Mouse (Mus musculus) bone marrow, adult 2 months (tissue): ENCODE results near the gene Camk2n2. TPM values are rescaled to one million over a fixed set of nuclear protein-coding genes. Genes with fewer than 3 reads are reported as not detected.

ENCODE experiments used
- H3K27ac ChIP-seq: fragments of 200-500 bp; 2 replicates; pipeline ENCODE4 v1.5.1; 2012; ENCODE audit warnings: low read depth, mild to moderate bottlenecking, control low read depth, inconsistent platforms, low read length; ENCODE audit not compliant: control insufficient read depth, poor library complexity, insufficient read depth
- H3K4me1 ChIP-seq: fragments of 200-500 bp; 2 replicates; pipeline ENCODE4 v1.6.1; 2011; ENCODE audit warnings: low read length; ENCODE audit not compliant: control insufficient read depth, insufficient read depth
- H3K4me3 ChIP-seq: fragments of 200-500 bp; replicated peaks from 2 replicates; pipeline ENCODE3; 2011; ENCODE audit warnings: mild to moderate bottlenecking, low read depth, low read length, control low read depth; ENCODE audit not compliant: control insufficient read depth
- CTCF ChIP-seq: fragments of 200-500 bp; IDR thresholded peaks from 2 replicates; pipeline ENCODE4 v1.5.1; 2011; ENCODE audit warnings: low read length, control low read depth; ENCODE audit not compliant: control insufficient read depth, insufficient read depth
- POLR2A ChIP-seq: fragments of 200-500 bp; IDR thresholded peaks from 2 replicates; pipeline ENCODE4 v1.6.1; 2011; ENCODE audit warnings: low read depth, mild to moderate bottlenecking, control low read depth, low read length, borderline replicate concordance; ENCODE audit not compliant: control insufficient read depth
- WGBS: fragments of 180-500 bp; shearing (Covaris S2); methylation state at CpG from one replicate; pipeline ENCODE4 v1.1.7; 2018; 5-methylcytosine and 5-hydroxymethylcytosine counted together
- polyA plus RNA-seq: library from polyadenylated mRNA; stranded (reverse); fragments of >200 nt; gene quantifications from 2 replicates; pipeline ENCODE4 v1.2.4, GENCODE M21; 2011; ENCODE audit warnings: low replicate concordance; ENCODE audit not compliant: missing spikeins, insufficient read depth, insufficient read length

Gene Camk2n2
- polyA plus RNA-seq, 1 experiment: not detected

- no peak overlapping the region for H3K27ac ChIP-seq
- TF ChIP-seq CTCF (peak; percentile 63), POLR2A (no peak)
- no peak overlapping the region for H3K4me3 ChIP-seq
- no peaks in the 10 kb centered on the region for H3K4me1 ChIP-seq
- 2% methylated on average over 8 of the region's 8 CpGs for WGBS
These were observed 21.1 kb upstream of the Camk2n2 start for GRCm38 (mm10) chr16:20642161-20642560.

DNA sequence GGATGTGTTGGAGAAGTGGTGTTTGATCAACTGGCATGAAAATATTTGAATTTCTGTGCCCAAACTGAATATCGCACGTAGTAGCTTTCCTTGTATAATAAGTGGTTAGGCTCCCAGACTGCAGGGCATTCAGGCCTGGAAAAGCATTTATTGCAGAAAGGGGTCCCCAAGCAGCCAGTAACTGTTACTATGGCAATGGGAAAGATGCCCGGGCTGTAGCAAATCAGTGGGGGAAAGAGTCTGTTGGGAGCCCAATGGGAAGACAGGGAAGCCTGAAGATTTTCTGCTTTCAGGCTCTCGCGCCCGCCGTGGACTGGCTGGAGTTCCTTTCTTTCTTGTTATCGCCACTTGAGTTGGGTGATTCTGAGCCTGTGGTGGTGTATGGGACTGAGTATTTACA, 17.3 kb upstream of the Camk2n2 start:
- Histone ChIP-seq H3K4me3 (no peak overlapping the region), H3K4me1 (no peaks in the 10 kb centered on the region), H3K27ac (no peak overlapping the region)
- TF ChIP-seq POLR2A: no peak
- no peak for TF ChIP-seq CTCF
- 77% methylated on average over 8 of the region's 8 CpGs for WGBS

DNA sequence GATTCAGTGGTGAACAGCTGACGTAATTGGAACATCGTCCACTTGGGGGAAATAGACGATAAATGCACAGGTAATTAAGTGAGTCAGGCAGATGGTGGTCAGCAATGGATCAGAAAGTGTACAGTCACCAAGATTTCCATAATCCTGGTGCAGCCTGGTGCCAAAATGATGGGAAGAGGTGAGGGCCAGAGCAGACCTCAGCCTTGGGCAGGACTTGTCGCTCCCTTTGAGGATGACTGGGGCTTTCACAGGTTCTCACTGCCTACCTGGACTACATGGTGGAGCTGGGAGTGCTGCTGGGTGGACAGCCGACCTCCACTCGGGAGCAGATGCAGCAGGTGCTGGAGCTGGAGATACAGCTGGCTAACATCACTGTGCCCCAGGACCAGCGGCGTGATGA, 16.3 kb upstream of the Camk2n2 start:
- 72% methylated on average over 8 of the region's 8 CpGs for WGBS
- Histone ChIP-seq H3K4me3 (no peak overlapping the region), H3K4me1 (no peaks in the 10 kb centered on the region), H3K27ac (no peak overlapping the region)
- TF ChIP-seq POLR2A: no peak
- no peak for TF ChIP-seq CTCF

DNA sequence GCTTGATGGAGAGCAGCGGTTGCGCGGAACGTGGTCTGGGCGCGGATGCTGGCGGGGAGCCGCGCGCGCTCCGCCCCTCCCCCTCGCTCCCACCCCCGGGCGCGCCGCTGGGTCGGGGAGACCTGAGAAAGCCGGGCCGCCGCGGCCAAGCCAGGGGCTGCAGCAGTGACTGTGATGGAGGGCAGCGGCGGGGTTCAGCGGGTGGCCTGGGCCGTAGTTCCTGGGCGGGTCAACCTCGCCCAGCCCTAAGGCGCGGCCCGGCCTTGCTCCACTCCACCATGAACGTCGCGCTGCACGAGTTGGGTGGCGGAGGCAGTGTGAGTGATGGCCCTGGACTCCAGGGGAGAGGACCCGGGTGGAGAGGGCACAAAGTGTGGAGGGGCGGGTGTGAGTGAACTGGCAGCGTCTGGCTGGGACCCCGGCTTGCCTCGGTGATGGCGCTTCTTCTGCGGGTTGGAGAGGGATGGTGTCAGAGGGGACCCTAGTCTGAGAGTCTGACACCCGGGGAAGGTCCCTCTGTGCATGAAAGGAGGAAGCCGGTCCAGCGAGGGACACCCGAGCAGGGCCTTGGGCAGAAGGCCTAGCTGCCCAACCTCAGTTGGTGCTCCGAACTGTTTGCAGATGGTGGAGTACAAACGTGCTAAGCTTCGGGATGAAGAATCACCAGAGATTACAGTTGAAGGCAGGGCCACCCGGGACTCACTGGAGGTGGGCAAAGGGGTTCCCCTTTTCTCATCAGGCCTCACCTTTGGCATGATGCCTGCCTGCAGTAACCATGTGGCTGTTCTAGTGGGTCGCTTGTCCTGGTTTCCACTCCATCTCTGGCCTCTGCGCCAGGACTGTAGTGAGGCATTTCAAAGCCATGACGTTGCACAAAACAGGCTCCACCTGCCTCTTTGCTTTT, 8.9 kb upstream of the Camk2n2 start, which contains the start of gene Ece2:
Ece2 (plus strand) TSS at position 98 of the 904 bp plus-strand sequence.
- no peak within 1 kb of the TSS for H3K27ac ChIP-seq
- H3K4me1 ChIP-seq: no peaks in the 10 kb centered on the region
- H3K4me3 ChIP-seq: no peak within 1 kb of the TSS
- no peak for TF ChIP-seq CTCF
- 10% methylated on average over 54 of the region's 54 CpGs for whole genome bisulfite sequencing

DNA sequence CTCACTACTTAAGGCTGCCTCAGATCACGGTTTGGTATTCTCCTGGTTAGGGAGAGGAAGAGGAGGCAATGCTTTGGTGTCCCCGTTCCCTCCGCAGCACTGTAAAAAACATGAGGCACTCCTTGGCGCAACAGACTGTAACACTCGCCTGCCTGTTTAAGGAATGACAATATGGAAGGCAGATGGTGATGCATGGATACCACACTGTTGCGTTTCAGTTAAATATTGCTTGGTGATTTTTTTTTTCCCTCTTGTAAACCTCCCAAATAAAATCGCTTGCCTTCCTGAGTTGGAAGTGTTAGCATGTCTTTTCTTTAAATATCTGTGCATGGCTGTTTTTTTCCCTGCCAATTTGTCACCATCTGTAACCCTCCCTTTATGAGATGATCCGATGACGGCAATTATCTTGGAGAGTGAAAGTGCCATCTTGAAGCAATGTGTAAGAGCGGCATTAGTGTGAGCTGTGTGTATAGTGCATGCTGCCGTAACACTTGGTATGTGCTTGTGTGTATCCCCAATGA, 7.8 kb upstream of the Camk2n2 start:
- H3K4me1 ChIP-seq: no peaks in the 10 kb centered on the region
- TF ChIP-seq CTCF (no peak), POLR2A (no peak)
- 71% methylated on average over 11 of the region's 11 CpGs for WGBS
- H3K27ac ChIP-seq: no peak overlapping the region
- no peak overlapping the region for H3K4me3 ChIP-seq

- Histone ChIP-seq H3K4me3 (no peak overlapping the region), H3K4me1 (no peaks in the 10 kb centered on the region; the same call in 1 of the 2 replicates), H3K27ac (no peak overlapping the region)
- 49% methylated on average over 2 of the region's 2 CpGs for WGBS
- no peak for TF ChIP-seq CTCF
- TF ChIP-seq POLR2A: no peak
These were observed 2.1 kb upstream of the Camk2n2 start for GRCm38 (mm10) chr16:20623211-20623610.

DNA sequence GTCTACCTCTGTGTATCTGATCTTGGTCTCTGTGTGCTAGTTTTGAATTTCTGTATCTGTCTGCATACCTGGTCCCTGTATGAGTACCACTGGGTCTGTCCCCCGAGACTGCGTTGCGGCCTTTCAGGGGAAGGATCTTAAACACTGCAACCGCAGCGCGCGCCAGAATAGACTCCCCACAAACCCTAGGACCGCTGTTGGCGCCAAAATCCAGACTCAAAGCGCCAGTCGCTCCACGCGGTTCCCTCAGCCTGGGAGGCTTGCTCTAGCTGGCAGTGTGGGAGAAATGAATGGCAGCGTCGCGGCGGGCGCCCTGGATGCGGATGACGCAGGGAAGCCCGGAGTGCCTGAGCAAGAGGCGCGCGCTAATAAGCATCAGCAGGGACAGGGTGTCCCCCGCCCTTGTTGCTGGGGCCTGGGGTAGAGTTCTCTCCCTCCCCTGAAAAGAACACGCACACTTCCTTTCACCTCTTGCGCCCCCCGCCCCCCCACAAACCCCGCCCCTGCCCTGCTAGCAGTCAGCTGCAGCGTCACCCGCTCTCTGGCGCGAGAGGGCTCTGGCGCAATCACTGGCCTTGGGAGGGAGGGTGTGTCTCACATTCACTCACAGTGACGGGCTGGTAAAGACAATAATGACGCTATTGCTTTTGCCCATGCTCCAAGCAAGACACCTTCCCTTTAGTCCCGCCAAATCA, 1.1 kb upstream of the Camk2n2 start:
- under 1% methylated on average over 37 of the region's 37 CpGs for WGBS
- peak; percentile 33; the same call in 1 of the 2 replicates for TF ChIP-seq POLR2A
- TF ChIP-seq CTCF: no peak
- H3K4me1 ChIP-seq: no peaks in the 10 kb centered on the region; the same call in 1 of the 2 replicates

DNA sequence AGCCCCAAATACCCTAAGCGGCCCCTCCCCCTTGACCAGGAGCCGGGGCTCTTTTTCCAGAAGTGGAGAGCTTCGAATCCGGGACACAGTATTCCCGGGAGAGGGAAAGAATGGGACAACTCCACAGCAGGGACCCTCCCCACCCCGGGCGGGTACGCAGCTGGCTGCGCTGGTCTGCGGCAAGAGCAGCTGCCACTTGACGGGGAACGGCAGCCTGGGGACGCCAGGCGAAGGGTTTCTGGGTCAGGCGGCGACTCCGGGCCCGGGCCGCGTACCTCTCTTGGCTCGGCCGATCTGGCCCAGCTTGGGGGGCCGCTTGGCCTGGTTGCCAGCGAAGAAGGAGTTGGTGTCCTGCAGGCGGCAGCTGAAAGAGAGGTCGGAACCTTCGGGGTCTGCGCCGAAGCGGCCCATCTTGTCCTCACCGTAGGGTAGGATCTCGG, 316 bp downstream of the Camk2n2 start:
- H3K27ac ChIP-seq: no peak overlapping the region
- H3K4me1 ChIP-seq: no peaks in the 10 kb centered on the region; the same call in 1 of the 2 replicates
- H3K4me3 ChIP-seq: peak overlapping the region; percentile 47
- TF ChIP-seq CTCF (no peak), POLR2A (no peak)
- 1% methylated on average over 32 of the region's 32 CpGs for WGBS

More for the DNA sequence above, 1.1 kb upstream of the Camk2n2 start:
- Histone ChIP-seq H3K27ac (no peak overlapping the region), H3K4me3 (peak overlapping the region; percentile 65)
